Mouse (Mus musculus) naive thymus-derived CD4-positive, alpha-beta T cell, adult 2 months (primary cell): ENCODE results near the gene Slc25a18.

Experiments
- DNase-seq: peaks from one replicate; pipeline ENCODE4 v3.0.0-alpha.2; 2011; ENCODE audit warnings: low read depth

Gene Slc25a18

GRCm38 (mm10) chr6:120841754-120842153 is 68.4 kb downstream of the Slc25a18 start:
- DNase-seq = no peak
